In the genomic region with DNA sequence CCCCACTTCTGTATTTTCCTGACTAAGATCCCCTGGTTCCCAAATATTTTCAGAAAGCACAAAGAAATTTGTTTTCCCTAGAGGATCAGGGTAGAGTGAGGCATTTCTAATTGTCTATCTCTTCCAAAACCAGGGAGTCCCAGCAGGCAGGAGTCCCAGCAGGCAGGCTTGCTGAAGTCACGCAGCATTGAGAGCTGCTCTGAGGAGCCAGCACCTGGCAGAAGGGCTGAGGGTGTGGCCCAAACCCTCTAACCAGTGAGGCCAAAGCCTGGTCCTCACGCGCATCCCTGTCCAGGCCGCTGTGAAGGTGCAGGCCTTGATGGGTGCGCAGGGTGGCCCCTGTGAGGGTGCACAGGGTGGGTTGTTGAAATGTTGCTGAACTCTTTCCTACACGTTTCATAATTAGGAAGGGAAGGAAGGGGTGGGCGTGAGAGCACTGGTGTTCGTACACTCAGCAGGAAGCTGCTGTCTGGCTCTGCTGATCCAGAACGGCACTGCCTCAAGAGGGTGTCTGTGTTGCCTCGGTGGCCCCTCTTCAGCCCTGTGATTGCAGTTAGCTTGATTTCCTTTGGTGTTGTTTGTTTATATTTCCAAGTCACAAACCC, we compare ENCODE assay signal across 10 mouse cellular contexts. TPM values are rescaled to one million over a fixed set of nuclear protein-coding genes. Genes with fewer than 3 reads are reported as not detected.
DNase-seq lines count a peak whose midpoint lies in the region; ATAC-seq and TF ChIP-seq lines count a peak whose summit lies in the region.
"Had no signal": no experiment of that assay in that cellular context is flagged by ENCODE, and none has a peak within 500 bp of the region (broad histone marks: within the 10 kb centered on the region; RNA-seq: fewer than 3 reads in every experiment).

No protein-coding gene starts in this region.

- H3K27ac ChIP-seq in kidney, adult 2 months (ENCODE audit: insufficient read depth, low read depth, low read length), result peak overlapping the region; percentile 54; the same call in 1 of the 2 replicates
- H3K27ac ChIP-seq in kidney, embryonic 15.5 days, result peak overlapping the region; percentile 86
- no peak overlapping the region for H3K27ac ChIP-seq in hindbrain, embryonic 13.5 days
- H3K27ac ChIP-seq: liver, embryonic 13.5 days had no signal

- no peak overlapping the region for H3K9ac ChIP-seq in kidney, embryonic 15.5 days
- no peak overlapping the region for H3K9ac ChIP-seq in hindbrain, embryonic 13.5 days
- H3K9ac ChIP-seq: liver, embryonic 13.5 days had no signal

- TF ChIP-seq POLR2A in kidney, adult 2 months (IDR thresholded peaks at IDR 0.05; ENCODE audit: low read depth, low read length), result no peak

- peaks cover 9% of the 10 kb centered on the region for H3K4me1 ChIP-seq in kidney, adult 2 months (ENCODE audit: control insufficient read depth, insufficient read depth, low read length)
- H3K4me1 ChIP-seq in kidney, embryonic 15.5 days, result peaks cover 51% of the 10 kb centered on the region
- peaks cover 16% of the 10 kb centered on the region for H3K4me1 ChIP-seq in hindbrain, embryonic 13.5 days (replicated peaks)

- ATAC-seq in kidney, embryonic 15.5 days (replicated peaks; ENCODE audit: low FRiP score), result peak; percentile 57
- ATAC-seq in monocyte, adult 5-6 weeks (replicated peaks; ENCODE audit: insufficient number of reproducible peaks, low FRiP score, low TSS enrichment, poor library complexity, severe bottlenecking), result 0 out of 2 replicates have a peak, but pooled peaks have one; percentile 16
- ATAC-seq in hindbrain, embryonic 13.5 days (ENCODE audit: low FRiP score), result no peak

- no peaks in the 10 kb centered on the region for H3K27me3 ChIP-seq in kidney, adult 2 months (replicated peaks; ENCODE audit: control insufficient read depth, insufficient read depth, low read length)
- no peaks in the 10 kb centered on the region for H3K27me3 ChIP-seq in kidney, embryonic 15.5 days
- H3K27me3 ChIP-seq in hindbrain, embryonic 13.5 days, result no peaks in the 10 kb centered on the region
- H3K27me3 ChIP-seq: liver, embryonic 13.5 days had no signal

- no peaks in the 10 kb centered on the region for H3K9me3 ChIP-seq in kidney, embryonic 15.5 days (replicated peaks)
- H3K9me3 ChIP-seq in hindbrain, embryonic 13.5 days, result no peaks in the 10 kb centered on the region
- H3K9me3 ChIP-seq: liver, embryonic 13.5 days had no signal

- H3K4me3 ChIP-seq in kidney, adult 2 months (ENCODE audit: insufficient read depth, low read depth, low read length), result no peak overlapping the region
- no peak overlapping the region for H3K4me3 ChIP-seq in kidney, embryonic 15.5 days (replicated peaks)
- no peak overlapping the region for H3K4me3 ChIP-seq in hindbrain, embryonic 13.5 days
- H3K4me3 ChIP-seq: liver, embryonic 13.5 days had no signal

- peaks cover 8% of the 10 kb centered on the region; the same call in 1 of the 2 replicates for H3K36me3 ChIP-seq in kidney, adult 2 months (ENCODE audit: control insufficient read depth, insufficient read depth, low read length)
- H3K36me3 ChIP-seq in kidney, embryonic 15.5 days, result peaks cover 79% of the 10 kb centered on the region
- H3K36me3 ChIP-seq in hindbrain, embryonic 13.5 days, result peaks cover 76% of the 10 kb centered on the region

- H3K4me2 ChIP-seq in kidney, embryonic 15.5 days, result 0 out of 2 replicates have a peak overlapping the region, but pooled peaks have one; percentile 17
- no peak overlapping the region for H3K4me2 ChIP-seq in hindbrain, embryonic 13.5 days
- H3K4me2 ChIP-seq: liver, embryonic 13.5 days had no signal

- WGBS in kidney, adult 2 months, result 50% methylated on average over 10 of the region's 10 CpGs
- 36% methylated on average over 10 of the region's 10 CpGs for WGBS in kidney, embryonic 15.5 days
- WGBS in hindbrain, embryonic 13.5 days, result 91% methylated on average over 10 of the region's 10 CpGs

- DNase-seq in kidney, adult 2 months, result peak; percentile 43
- DNase-seq in kidney, adult 8-10 months, result no peak
- peak; percentile 56 for DNase-seq in MN1 (ENCODE audit: low spot score)
- DNase-seq in cerebellum, adult 8-10 months, result no peak
- no peak for DNase-seq in cerebellum, postnatal 14 days
- DNase-seq: liver, embryonic 13.5 days had no signal

- no peak for TF ChIP-seq CTCF in kidney, adult 2 months (conservative IDR thresholded peaks at IDR 0.05; ENCODE audit: insufficient read depth, insufficient read length, low read depth, low read length)

RNA-seq across cellular contexts. Expression of a gene that starts 20.3 kb away (rescaled TPM):
- polyA plus RNA-seq in kidney, adult 2 months (2012; rRNA removed), result 81.3 and 81.4 TPM in 2 replicates
- 75.9 and 77.2 TPM in 2 replicates for polyA plus RNA-seq in kidney, embryonic 15.5 days (2015; fragmentation: Nextera tagmentation; extraction: Ambion mirVana)
- 53.3 to 103 TPM (median 61.2 TPM) in 3 replicates for total RNA-seq in monocyte, adult 5-6 weeks (2017)
- 195 and 196 TPM in 2 replicates for polyA plus RNA-seq in hindbrain, embryonic 13.5 days (2015; fragmentation: Nextera tagmentation; extraction: Ambion mirVana)

RNA-seq across cellular contexts. Expression of a gene that starts 27.3 kb away (rescaled TPM):
- polyA plus RNA-seq in kidney, adult 2 months (2012; rRNA removed), result 19.5 and 19.6 TPM in 2 replicates
- 45.1 and 45.9 TPM in 2 replicates for polyA plus RNA-seq in kidney, embryonic 15.5 days (2015; fragmentation: Nextera tagmentation; extraction: Ambion mirVana)
- 16.2 to 36.8 TPM (median 28.3 TPM) in 3 replicates for total RNA-seq in monocyte, adult 5-6 weeks (2017)
- polyA plus RNA-seq in hindbrain, embryonic 13.5 days (2015; fragmentation: Nextera tagmentation; extraction: Ambion mirVana), result 81.9 and 83.8 TPM in 2 replicates

RNA-seq across cellular contexts. Expression of a gene that starts 27.5 kb away (rescaled TPM):
- polyA plus RNA-seq in kidney, adult 2 months (2012; rRNA removed), result 33.2 and 37.8 TPM in 2 replicates
- 82.8 and 92.6 TPM in 2 replicates for polyA plus RNA-seq in kidney, embryonic 15.5 days (2015; fragmentation: Nextera tagmentation; extraction: Ambion mirVana)
- 34.6 to 49.4 TPM (median 44.2 TPM) in 3 replicates for total RNA-seq in monocyte, adult 5-6 weeks (2017)
- 126 and 139 TPM in 2 replicates for polyA plus RNA-seq in hindbrain, embryonic 13.5 days (2015; fragmentation: Nextera tagmentation; extraction: Ambion mirVana)

RNA-seq across cellular contexts. Expression of a gene that starts 37.7 kb away (rescaled TPM):
- 114 and 137 TPM in 2 replicates for polyA plus RNA-seq in kidney, adult 2 months (2012; rRNA removed)
- polyA plus RNA-seq in kidney, embryonic 15.5 days (2015; fragmentation: Nextera tagmentation; extraction: Ambion mirVana), result 41.5 and 47.1 TPM in 2 replicates
- not detected in 3 replicates for total RNA-seq in monocyte, adult 5-6 weeks (2017)
- polyA plus RNA-seq in hindbrain, embryonic 13.5 days (2015; fragmentation: Nextera tagmentation; extraction: Ambion mirVana), result not detected in 2 replicates
- polyA plus RNA-seq: heart, embryonic 14.5 days had no signal

RNA-seq across cellular contexts. Expression of a gene that starts 55.2 kb away (rescaled TPM):
- 897 and 1,416 TPM in 2 replicates for polyA plus RNA-seq in kidney, adult 2 months (2012; rRNA removed)
- polyA plus RNA-seq in kidney, embryonic 15.5 days (2015; fragmentation: Nextera tagmentation; extraction: Ambion mirVana), result 1,170 and 1,259 TPM in 2 replicates
- total RNA-seq in monocyte, adult 5-6 weeks (2017), result 2,131 to 2,768 TPM (median 2,315 TPM) in 3 replicates
- 933 and 943 TPM in 2 replicates for polyA plus RNA-seq in hindbrain, embryonic 13.5 days (2015; fragmentation: Nextera tagmentation; extraction: Ambion mirVana)

Comparison
In these comparisons a context has a peak if more than half of its experiments do, and no peak if none do; other contexts are left out.
1. DNase-seq: peak in kidney, adult 2 months (single experiment) and MN1 (single experiment); none in kidney, adult 8-10 months (0 of 2), cerebellum, adult 8-10 months (single experiment) and cerebellum, postnatal 14 days (0 of 2).